Mouse (Mus musculus): Measurements from ENCODE around the gene Gypa. TPM values are rescaled to one million over a fixed set of nuclear protein-coding genes. Genes with fewer than 3 reads are reported as not detected.

Gypa gene
- total RNA-seq (2014; rRNA removed) (0.15 TPM in 1 of 2 replicates, not detected in the other), polyA plus RNA-seq (2015; fragmentation: Nextera tagmentation; extraction: Ambion mirVana) (0.45 and 0.49 TPM in 2 replicates)

GRCm38 (mm10) chr8:80493523-80494345 lies at the start of gene Gypa:
Gene Gypa (plus strand): TSS chr8:80493781.
- H3K36me3 ChIP-seq (ENCODE audit: insufficient read depth) = no peaks in the 10 kb centered on the region
- H3K27ac ChIP-seq (ENCODE audit: low read depth, low read length) = no peak within 1 kb of the TSS
- no peak for DNase-seq
- no peaks in the 10 kb centered on the region for H3K27me3 ChIP-seq (ENCODE audit: insufficient read depth, low read length)
- peak within 1 kb of the TSS; percentile 75 for H3K4me2 ChIP-seq (ENCODE audit: low read depth)
- TF ChIP-seq CTCF (IDR thresholded peaks at IDR 0.05; ENCODE audit: low read depth) = no peak
- H3K9me3 ChIP-seq (ENCODE audit: low read length) = no peaks in the 10 kb centered on the region
- peak within 1 kb of the TSS; percentile 52 for H3K4me3 ChIP-seq (ENCODE audit: low read depth, low read length)
- peak within 1 kb of the TSS; percentile 37; the same call in 1 of the 2 replicates for H3K9ac ChIP-seq
- peak; percentile 42; the same call in 1 of the 2 replicates for ATAC-seq
- no peaks in the 10 kb centered on the region for H3K4me1 ChIP-seq (ENCODE audit: insufficient read depth)
- 24% methylated on average over 14 of the region's 14 CpGs for WGBS

GRCm38 (mm10) chr8:80444534-80445072 lies 49.0 kb upstream of the Gypa start:
- no peak overlapping the region for H3K27ac ChIP-seq (ENCODE audit: low read depth, low read length)
- H3K4me1 ChIP-seq (ENCODE audit: insufficient read depth) = no peaks in the 10 kb centered on the region
- H3K36me3 ChIP-seq (ENCODE audit: insufficient read depth) = no peaks in the 10 kb centered on the region
- no peaks in the 10 kb centered on the region for H3K9me3 ChIP-seq (ENCODE audit: low read length)
- no peak overlapping the region for H3K4me3 ChIP-seq (ENCODE audit: low read depth, low read length)
- WGBS = 76% methylated on average over 4 of the region's 4 CpGs
- no peak overlapping the region for H3K4me2 ChIP-seq (ENCODE audit: low read depth)
- no peaks in the 10 kb centered on the region for H3K27me3 ChIP-seq (ENCODE audit: insufficient read depth, low read length)
- ATAC-seq = no peak
- no peak for TF ChIP-seq CTCF (IDR thresholded peaks at IDR 0.05; ENCODE audit: low read depth)
- no peak for DNase-seq
- H3K9ac ChIP-seq = no peak overlapping the region

GRCm38 (mm10) chr8:80447217-80447616 lies 46.4 kb upstream of the Gypa start:
- Histone ChIP-seq H3K4me2 (ENCODE audit: low read depth) (no peak overlapping the region), H3K9ac (no peak overlapping the region), H3K27me3 (ENCODE audit: insufficient read depth, low read length) (no peaks in the 10 kb centered on the region), H3K9me3 (ENCODE audit: low read length) (no peaks in the 10 kb centered on the region), H3K4me1 (ENCODE audit: insufficient read depth) (no peaks in the 10 kb centered on the region), H3K36me3 (ENCODE audit: insufficient read depth) (no peaks in the 10 kb centered on the region), H3K4me3 (ENCODE audit: low read depth, low read length) (no peak overlapping the region), H3K27ac (ENCODE audit: low read depth, low read length) (no peak overlapping the region)
- no peak for TF ChIP-seq CTCF (IDR thresholded peaks at IDR 0.05; ENCODE audit: low read depth)
- DNase-seq (no peak), ATAC-seq (no peak)
- WGBS = 87% methylated on average over 4 of the region's 4 CpGs

- Histone ChIP-seq H3K27ac (ENCODE audit: low read depth, low read length) (no peak overlapping the region), H3K36me3 (ENCODE audit: insufficient read depth) (no peaks in the 10 kb centered on the region), H3K9me3 (ENCODE audit: low read length) (no peaks in the 10 kb centered on the region), H3K27me3 (ENCODE audit: insufficient read depth, low read length) (no peaks in the 10 kb centered on the region), H3K4me2 (ENCODE audit: low read depth) (peak overlapping the region; percentile 29; the same call in 1 of the 2 replicates), H3K9ac (no peak overlapping the region), H3K4me1 (ENCODE audit: insufficient read depth) (no peaks in the 10 kb centered on the region), H3K4me3 (ENCODE audit: low read depth, low read length) (no peak overlapping the region)
- ATAC-seq = peak; percentile 72
- peak; percentile 13 for DNase-seq
- TF ChIP-seq CTCF (IDR thresholded peaks at IDR 0.05; ENCODE audit: low read depth) = no peak
- 48% methylated on average over 19 of the region's 19 CpGs for WGBS
Observed at GRCm38 (mm10) chr8:80451938-80452690, 41.5 kb upstream of the Gypa start.

- ATAC-seq (no peak), DNase-seq (no peak)
- Histone ChIP-seq H3K27ac (ENCODE audit: low read depth, low read length) (no peak overlapping the region), H3K9ac (no peak overlapping the region), H3K4me3 (ENCODE audit: low read depth, low read length) (no peak overlapping the region), H3K27me3 (ENCODE audit: insufficient read depth, low read length) (no peaks in the 10 kb centered on the region), H3K36me3 (ENCODE audit: insufficient read depth) (no peaks in the 10 kb centered on the region), H3K9me3 (ENCODE audit: low read length) (no peaks in the 10 kb centered on the region), H3K4me2 (ENCODE audit: low read depth) (no peak overlapping the region), H3K4me1 (ENCODE audit: insufficient read depth) (no peaks in the 10 kb centered on the region)
- no peak for TF ChIP-seq CTCF (IDR thresholded peaks at IDR 0.05; ENCODE audit: low read depth)
- WGBS = 88% methylated on average over 4 of the region's 4 CpGs
Observed at GRCm38 (mm10) chr8:80463450-80463917, 30.1 kb upstream of the Gypa start.

- ATAC-seq (no peak), DNase-seq (peak; percentile 4)
- Histone ChIP-seq H3K27me3 (ENCODE audit: insufficient read depth, low read length) (no peaks in the 10 kb centered on the region), H3K9ac (no peak overlapping the region), H3K27ac (ENCODE audit: low read depth, low read length) (no peak overlapping the region), H3K4me1 (ENCODE audit: insufficient read depth) (no peaks in the 10 kb centered on the region), H3K4me2 (ENCODE audit: low read depth) (no peak overlapping the region), H3K9me3 (ENCODE audit: low read length) (no peaks in the 10 kb centered on the region), H3K4me3 (ENCODE audit: low read depth, low read length) (no peak overlapping the region), H3K36me3 (ENCODE audit: insufficient read depth) (no peaks in the 10 kb centered on the region)
- TF ChIP-seq CTCF (IDR thresholded peaks at IDR 0.05; ENCODE audit: low read depth) = no peak
- 47% methylated on average over 7 of the region's 7 CpGs for WGBS
Observed at GRCm38 (mm10) chr8:80474971-80475370, 18.6 kb upstream of the Gypa start.

Data from forebrain, postnatal 0 days (tissue).